Mouse (Mus musculus) embryonic facial prominence, embryonic 15.5 days (tissue): Measurements from ENCODE around the gene Trpv5. TPM values are rescaled to one million over a fixed set of nuclear protein-coding genes. Genes with fewer than 3 reads are reported as not detected.

Experiments
- ATAC-seq: fragments of 200-750 bp; cut with Nextera tagmentation; 2 replicates; pipeline ENCODE4 v1.8.0; 2017; ENCODE audit warnings: low read depth, moderate TSS enrichment; ENCODE audit not compliant: insufficient number of reproducible peaks, low FRiP score, low TSS enrichment
- H3K27ac ChIP-seq: fragments of 300-500 bp; sonication (generic); replicated peaks from 2 replicates; pipeline ENCODE4 v1.5.1; 2015; ENCODE audit warnings: mild to moderate bottlenecking, inconsistent platforms
- H3K27me3 ChIP-seq: fragments of 300-500 bp; sonication (generic); 2 replicates; pipeline ENCODE4 v1.6.1; 2015; ENCODE audit warnings: inconsistent platforms
- H3K36me3 ChIP-seq: fragments of 300-500 bp; sonication (generic); 2 replicates; pipeline ENCODE4 v1.6.1; 2015; ENCODE audit warnings: mild to moderate bottlenecking, inconsistent platforms
- H3K4me1 ChIP-seq: fragments of 300-500 bp; sonication (generic); 2 replicates; pipeline ENCODE4 v1.6.1; 2015; ENCODE audit warnings: inconsistent platforms
- H3K4me2 ChIP-seq: fragments of 300-500 bp; sonication (generic); replicated peaks from 2 replicates; pipeline ENCODE4 v1.6.1; 2015; ENCODE audit warnings: mild to moderate bottlenecking, inconsistent platforms
- H3K4me3 ChIP-seq: fragments of 300-500 bp; sonication (generic); replicated peaks from 2 replicates; pipeline ENCODE4 v1.5.1; 2015; ENCODE audit warnings: mild to moderate bottlenecking, inconsistent platforms
- H3K9ac ChIP-seq: fragments of 300-500 bp; sonication (generic); 2 replicates; pipeline ENCODE4 v1.6.1; 2015; ENCODE audit warnings: inconsistent platforms
- H3K9me3 ChIP-seq: fragments of 300-500 bp; sonication (generic); replicated peaks from 2 replicates; pipeline ENCODE4 v1.6.1; 2016; ENCODE audit warnings: inconsistent platforms
- WGBS: fragments of 180-500 bp; shearing (Covaris S2); methylation state at CpG from one replicate; pipeline ENCODE4 v1.1.7; 2015; 5-methylcytosine and 5-hydroxymethylcytosine counted together
- polyA plus RNA-seq: library from polyadenylated mRNA; unstranded; fragments of >200 nt; fragmentation: Nextera tagmentation; extraction: Ambion mirVana; gene quantifications from 2 replicates; pipeline ENCODE4 v1.2.1, GENCODE M21; 2015

Trpv5 gene
- polyA plus RNA-seq, 1 experiment from 2014 or later = not detected

- H3K27me3 ChIP-seq = no peaks in the 10 kb centered on the region
- H3K4me2 ChIP-seq = no peak overlapping the region
- 42% methylated on average over 5 of the region's 5 CpGs for WGBS
- H3K27ac ChIP-seq = no peak overlapping the region
- ATAC-seq = no peak
- no peaks in the 10 kb centered on the region for H3K36me3 ChIP-seq
- no peak overlapping the region for H3K4me3 ChIP-seq
- no peak overlapping the region for H3K9ac ChIP-seq
- no peaks in the 10 kb centered on the region for H3K9me3 ChIP-seq
- H3K4me1 ChIP-seq = peaks cover 7% of the 10 kb centered on the region
Measured at GRCm38 (mm10) chr6:41607637-41608036, 72.9 kb downstream of the Trpv5 start.

GRCm38 (mm10) chr6:41606214-41606613, 74.4 kb downstream of the Trpv5 start:
- Histone ChIP-seq H3K4me2 (peak overlapping the region; percentile 84), H3K4me3 (peak overlapping the region; percentile 76), H3K9me3 (no peaks in the 10 kb centered on the region), H3K9ac (no peak overlapping the region), H3K4me1 (peaks cover 7% of the 10 kb centered on the region), H3K36me3 (no peaks in the 10 kb centered on the region), H3K27ac (peak overlapping the region; percentile 91; the same call in 1 of the 2 replicates), H3K27me3 (no peaks in the 10 kb centered on the region)
- ATAC-seq = no peak
- WGBS = 17% methylated on average over 4 of the region's 4 CpGs

- WGBS = 0% methylated on average over 7 of the region's 7 CpGs
- H3K9me3 ChIP-seq = no peaks in the 10 kb centered on the region
- no peaks in the 10 kb centered on the region for H3K36me3 ChIP-seq
- H3K4me2 ChIP-seq = peak overlapping the region; percentile 84
- peak; percentile 39; the same call in 1 of the 2 replicates for ATAC-seq
- H3K27ac ChIP-seq = peak overlapping the region; percentile 91
- no peaks in the 10 kb centered on the region for H3K27me3 ChIP-seq
- H3K4me3 ChIP-seq = peak overlapping the region; percentile 76
- peaks cover 7% of the 10 kb centered on the region for H3K4me1 ChIP-seq
- H3K9ac ChIP-seq = peak overlapping the region; percentile 78
Measured at GRCm38 (mm10) chr6:41605794-41606104, 74.8 kb downstream of the Trpv5 start.

- peak within 1 kb of the TSS; percentile 78 for H3K9ac ChIP-seq
Measured at GRCm38 (mm10) chr6:41605061-41605793, 75.3 kb downstream of the Trpv5 start, which contains the start of gene Ephb6. Gene Ephb6 (plus strand): TSS chr6:41605482.

GRCm38 (mm10) chr6:41604401-41605050, 76.0 kb downstream of the Trpv5 start:
- H3K4me1 ChIP-seq = peaks cover 7% of the 10 kb centered on the region
- ATAC-seq = peak; percentile 64
- no peaks in the 10 kb centered on the region for H3K9me3 ChIP-seq
- peak overlapping the region; percentile 84 for H3K4me2 ChIP-seq
- H3K36me3 ChIP-seq = no peaks in the 10 kb centered on the region
- H3K9ac ChIP-seq = peak overlapping the region; percentile 78
- peak overlapping the region; percentile 76 for H3K4me3 ChIP-seq
- under 1% methylated on average over 23 of the region's 23 CpGs for WGBS
- H3K27me3 ChIP-seq = no peaks in the 10 kb centered on the region
- H3K27ac ChIP-seq = peak overlapping the region; percentile 91

More at GRCm38 (mm10) chr6:41605061-41605793, 75.3 kb downstream of the Trpv5 start, which contains the start of gene Ephb6:
- H3K4me3 ChIP-seq = peak within 1 kb of the TSS; percentile 76
- WGBS = under 1% methylated on average over 68 of the region's 68 CpGs
- peak; percentile 92 for ATAC-seq
- no peaks in the 10 kb centered on the region for H3K36me3 ChIP-seq
- H3K27me3 ChIP-seq = no peaks in the 10 kb centered on the region
- no peaks in the 10 kb centered on the region for H3K9me3 ChIP-seq
- H3K4me1 ChIP-seq = peaks cover 7% of the 10 kb centered on the region
- H3K4me2 ChIP-seq = peak within 1 kb of the TSS; percentile 84
- H3K27ac ChIP-seq = peak within 1 kb of the TSS; percentile 91

Other genes starting within 250 kb of the Trpv5 start
- gene Gm10334, start 234.6 kb downstream of the Trpv5 start, polyA plus RNA-seq = not detected in 2 replicates
- gene Prss1, start 221.8 kb downstream of the Trpv5 start, polyA plus RNA-seq = 0.28 TPM in 1 of 2 replicates, not detected in the other
- not detected in 2 replicates for gene Prss2, start 159.0 kb downstream of the Trpv5 start, polyA plus RNA-seq
- 27.4 and 28.4 TPM in 2 replicates for gene Ephb6, start 75.3 kb downstream of the Trpv5 start, polyA plus RNA-seq
- gene Trpv6, start 44.4 kb downstream of the Trpv5 start, polyA plus RNA-seq = 1.8 and 2.0 TPM in 2 replicates
- gene Llcfc1, start 3.7 kb upstream of the Trpv5 start, polyA plus RNA-seq = not detected in 2 replicates
- gene Kel, start 23.6 kb upstream of the Trpv5 start, polyA plus RNA-seq = 0.81 and 0.94 TPM in 2 replicates
- not detected in 2 replicates for gene Olfr459, start 94.4 kb upstream of the Trpv5 start, polyA plus RNA-seq
- not detected in 2 replicates for gene Pip, start 166.8 kb upstream of the Trpv5 start, polyA plus RNA-seq
- not detected in 2 replicates for gene Sval2, start 172.2 kb upstream of the Trpv5 start, polyA plus RNA-seq